Mouse (Mus musculus): ENCODE measurements around the gene Klf16. TPM values are rescaled to one million over a fixed set of nuclear protein-coding genes. Genes with fewer than 3 reads are reported as not detected.

Klf16 gene
- total and polyA plus RNA-seq, 3 experiments, result 14.1 to 94.0 (median 38.2) TPM

GRCm38 (mm10) chr10:80596318-80596717 lies 19.2 kb upstream of the Klf16 start:
- Histone ChIP-seq H3K36me3 (replicated peaks in 1 of 2; ENCODE audit: control insufficient read depth in 1 of 2, insufficient read depth in 1 of 2, low read length in 1 of 2) (no peaks in the 10 kb centered on the region), H3K9me3 (replicated peaks; ENCODE audit: low read length) (no peaks in the 10 kb centered on the region), H3K79me2 (replicated peaks; ENCODE audit: control insufficient read depth, extremely low read depth, insufficient read depth, poor library complexity, severe bottlenecking) (no peaks in the 10 kb centered on the region), H3K9ac (ENCODE audit: insufficient read depth, low read depth) (no peak overlapping the region), H3K27ac (ENCODE audit: insufficient read depth, low read depth) (no peak overlapping the region), H3K27me3 (replicated peaks) (no peaks in the 10 kb centered on the region), H3K4me2 (ENCODE audit: insufficient read depth, low read depth, poor library complexity, severe bottlenecking) (no peak overlapping the region), H3K4me1 (ENCODE audit: control insufficient read depth in 1 of 2, insufficient read depth in 2 of 2) (no peaks in the 10 kb centered on the region), H3K4me3 (replicated peaks in 1 of 3; ENCODE audit: low read depth in 2 of 3, low read length in 2 of 3, poor library complexity in 1 of 3) (no peak overlapping the region)
- in situ Hi-C loops (cut with MboI; ENCODE audit: low pct_ligation_motif_present, low pct_unique_long_range_greater_than_20kb, low sequenced_read_pairs) (no loop called here), dilution Hi-C loops (cut with MboI; ENCODE audit: extremely low pct_ligation_motif_present, extremely low pct_unique_long_range_greater_than_20kb, low sequenced_read_pairs) (no loop called here)
- TF ChIP-seq USF2 (conservative IDR thresholded peaks at IDR 0.05; ENCODE audit: low read depth, low read length) (no peak), E2F4 (IDR thresholded peaks at IDR 0.05; ENCODE audit: insufficient replicate concordance, low read depth, low read length) (no peak), JUN (IDR thresholded peaks at IDR 0.05; ENCODE audit: insufficient read depth, low read depth, low read length) (no peak), SIN3A (IDR thresholded peaks at IDR 0.05; ENCODE audit: low read length) (no peak), USF1 (IDR thresholded peaks at IDR 0.05; ENCODE audit: low read depth, low read length) (no peak), MAFK (IDR thresholded peaks at IDR 0.05; ENCODE audit: insufficient replicate concordance, low read length) (no peak), MAX (IDR thresholded peaks at IDR 0.05; ENCODE audit: low read length) (no peak), MEF2A (IDR thresholded peaks at IDR 0.05; ENCODE audit: borderline replicate concordance, low read depth, low read length) (no peak), CHD2 (IDR thresholded peaks at IDR 0.05; ENCODE audit: low read length) (no peak), NRF1 (IDR thresholded peaks at IDR 0.05; ENCODE audit: low read depth, low read length) (no peak)
- DNase-seq (ENCODE audit: extremely low read depth), result no peak

GRCm38 (mm10) chr10:80589879-80590854 lies 13.0 kb upstream of the Klf16 start, which contains the start of gene Abhd17a:
Gene Abhd17a, minus strand, starts transcription at chr10:80590341.
- H3K9ac ChIP-seq (ENCODE audit: insufficient read depth, low read depth), result peak within 1 kb of the TSS; percentile 78
- H3K36me3 ChIP-seq (replicated peaks in 1 of 2; ENCODE audit: control insufficient read depth in 1 of 2, insufficient read depth in 1 of 2, low read length in 1 of 2), result peaks cover 11 to 25% of the 10 kb centered on the region in 2 experiments
- in situ Hi-C loops (cut with MboI; ENCODE audit: low pct_ligation_motif_present, low pct_unique_long_range_greater_than_20kb, low sequenced_read_pairs) (no loop called here), dilution Hi-C loops (cut with MboI; ENCODE audit: extremely low pct_ligation_motif_present, extremely low pct_unique_long_range_greater_than_20kb, low sequenced_read_pairs) (no loop called here)
- no peak within 1 kb of the TSS; the same call in 1 of the 2 replicates for H3K27ac ChIP-seq (ENCODE audit: insufficient read depth, low read depth)
- DNase-seq (ENCODE audit: extremely low read depth), result peak; percentile 99
- TF ChIP-seq POLR2A (IDR thresholded peaks at IDR 0.05; ENCODE audit: low read depth, low read length) (peak; percentile 80), TCF12 (IDR thresholded peaks at IDR 0.05; ENCODE audit: low read depth, low read length) (peak; percentile 61), USF1 (IDR thresholded peaks at IDR 0.05; ENCODE audit: low read depth, low read length) (no peak), KAT2A (IDR thresholded peaks at IDR 0.05; ENCODE audit: insufficient replicate concordance, low read length) (0 out of 2 replicates have a peak, but pooled peaks have one; percentile 31), NRF1 (IDR thresholded peaks at IDR 0.05; ENCODE audit: low read depth, low read length) (peak; percentile 83), HCFC1 (IDR thresholded peaks at IDR 0.05; ENCODE audit: low read depth, low read length) (peak; percentile 78), ZKSCAN1 (IDR thresholded peaks at IDR 0.05; ENCODE audit: borderline replicate concordance, low read depth, low read length) (no peak), ELF1 (IDR thresholded peaks at IDR 0.05; ENCODE audit: low read depth, low read length) (peak; percentile 89), TBP (conservative IDR thresholded peaks at IDR 0.05; ENCODE audit: low read depth, low read length) (no peak), NELFE (IDR thresholded peaks at IDR 0.05; ENCODE audit: low read depth, low read length) (peak; percentile 83), MAX (IDR thresholded peaks at IDR 0.05; ENCODE audit: low read length) (0 out of 2 replicates have a peak, but pooled peaks have one; percentile 13), MAZ (IDR thresholded peaks at IDR 0.05; ENCODE audit: low read depth, low read length) (peak; percentile 74; the same call in 1 of the 2 replicates), SIN3A (IDR thresholded peaks at IDR 0.05; ENCODE audit: low read length) (peak; percentile 60; the same call in 1 of the 2 replicates), IRF4 (IDR thresholded peaks at IDR 0.05; ENCODE audit: low read depth, low read length) (peak; percentile 11; the same call in 1 of the 2 replicates), ZMIZ1 (IDR thresholded peaks at IDR 0.05; ENCODE audit: low read depth, low read length) (peak; percentile 36; the same call in 1 of the 2 replicates)
- peak within 1 kb of the TSS; percentile 92 for H3K4me2 ChIP-seq (ENCODE audit: insufficient read depth, low read depth, poor library complexity, severe bottlenecking)
- no peaks in the 10 kb centered on the region for H3K27me3 ChIP-seq (replicated peaks)
- H3K79me2 ChIP-seq (replicated peaks; ENCODE audit: control insufficient read depth, extremely low read depth, insufficient read depth, poor library complexity, severe bottlenecking), result peaks cover 20% of the 10 kb centered on the region
- H3K4me1 ChIP-seq (ENCODE audit: control insufficient read depth in 1 of 2, insufficient read depth in 2 of 2), result peaks cover 25 to 43% of the 10 kb centered on the region in 2 experiments
- H3K4me3 ChIP-seq (replicated peaks in 1 of 3; ENCODE audit: low read depth in 2 of 3, low read length in 2 of 3, poor library complexity in 1 of 3), result peak within 1 kb of the TSS; percentile 90 to 91 (median 91)
- no peaks in the 10 kb centered on the region for H3K9me3 ChIP-seq (replicated peaks; ENCODE audit: low read length)
